Mouse (Mus musculus): ENCODE measurements at regions not wholly inside any gene's neighbourhood (a gene's known extent, or its start where the extent isn't known, plus 50 kb on each side); places are given as distances from the start of the nearest gene placed in this dataset.

DNA sequence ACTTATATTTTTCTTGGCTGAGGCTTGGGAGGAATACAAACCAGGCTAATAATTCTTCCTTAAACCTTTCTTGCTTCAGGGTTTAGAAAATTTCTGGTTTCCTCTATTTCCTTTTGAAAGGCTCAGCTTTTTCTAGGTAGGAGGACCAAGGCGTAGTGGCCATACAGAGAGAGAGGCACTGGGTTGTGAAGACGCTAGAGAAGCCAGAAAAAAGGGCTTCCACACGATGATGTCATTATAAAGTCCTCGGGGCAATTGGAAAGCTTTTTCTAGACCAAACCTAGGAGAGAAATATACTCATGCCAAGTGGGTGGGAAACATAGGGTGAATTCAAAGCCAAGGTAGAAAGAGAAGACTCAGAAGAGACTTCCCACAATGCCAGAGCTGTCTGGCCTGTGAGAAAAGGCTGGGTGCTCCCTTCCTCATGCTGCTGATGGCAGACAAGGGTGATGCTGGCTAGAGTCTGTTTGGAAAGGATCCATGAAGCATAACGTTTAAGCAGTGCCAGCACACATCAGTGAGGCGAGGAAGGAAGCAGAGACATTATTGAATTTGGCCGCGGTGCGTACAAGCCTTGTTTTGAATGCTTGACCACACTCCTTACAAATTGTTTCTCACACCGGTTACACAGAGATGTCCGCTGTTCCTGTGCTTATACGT lies 131.1 kb upstream of the C9orf72 start:
- TF ChIP-seq CTCF (IDR thresholded peaks at IDR 0.05; ENCODE audit: control insufficient read depth, insufficient read depth, insufficient read length) (no peak), CEBPB (IDR thresholded peaks at IDR 0.05; ENCODE audit: low read depth) (no peak), MYOD1 (IDR thresholded peaks at IDR 0.05; ENCODE audit: control insufficient read depth, insufficient read length, low read depth) (no peak), USF1 (IDR thresholded peaks at IDR 0.05; ENCODE audit: low read depth) (no peak), MAX (IDR thresholded peaks at IDR 0.05) (no peak)
